Mouse (Mus musculus): ENCODE results near the gene Cab39.

Cab39 gene

GRCm38 (mm10) chr1:85898761-85899387 lies 105.6 kb downstream of the Cab39 start:
- TF ChIP-seq GATA4 (IDR thresholded peaks at IDR 0.05; ENCODE audit: insufficient replicate concordance, low read length) = no peak

GRCm38 (mm10) chr1:85899388-85899761 lies 106.1 kb downstream of the Cab39 start:
- no peak for TF ChIP-seq GATA4 (IDR thresholded peaks at IDR 0.05; ENCODE audit: insufficient replicate concordance, low read length)

GRCm38 (mm10) chr1:85900521-85901333 lies 107.5 kb downstream of the Cab39 start:
- no peak for TF ChIP-seq GATA4 (IDR thresholded peaks at IDR 0.05; ENCODE audit: insufficient replicate concordance, low read length)
